Mouse (Mus musculus) cortical plate, adult 2 months (tissue): ENCODE measurements around the gene Rasgrp3.

Source experiments
- CTCF ChIP-seq: fragments of 200-500 bp; IDR thresholded peaks from 2 replicates; pipeline ENCODE4 v1.5.1; 2011; ENCODE audit warnings: mild to moderate bottlenecking, control low read depth, low read length; ENCODE audit not compliant: insufficient read depth; ENCODE audit errors: extremely low read depth
- POLR2A ChIP-seq: fragments of 200-500 bp; IDR thresholded peaks from 2 replicates; pipeline ENCODE4 v1.6.1; 2011; ENCODE audit warnings: mild to moderate bottlenecking, low read length, control low read depth; ENCODE audit not compliant: insufficient read depth; ENCODE audit errors: extremely low read depth

- no peak for TF ChIP-seq CTCF
- no peak for TF ChIP-seq POLR2A
Observed at GRCm38 (mm10) chr17:75505053-75505452, 69.4 kb downstream of the Rasgrp3 start.
